Mouse (Mus musculus) lung, postnatal 0 days (tissue): ENCODE data around the gene Tango2. TPM values are rescaled to one million over a fixed set of nuclear protein-coding genes. Genes with fewer than 3 reads are reported as not detected.

Experiments
- ATAC-seq: fragments of 200-750 bp; cut with Nextera tagmentation; 2 replicates; pipeline ENCODE4 v1.8.0; 2017; ENCODE audit warnings: moderate library complexity
- DNase-seq: peaks from one replicate; pipeline ENCODE4 v3.0.0-alpha.2; 2016; ENCODE audit warnings: low spot score
- H3K27ac ChIP-seq: fragments of 300-500 bp; sonication (generic); 2 replicates; pipeline ENCODE4 v1.5.1; 2014; ENCODE audit warnings: antibody characterized with exemption, mild to moderate bottlenecking, low read length, mixed read lengths
- H3K27me3 ChIP-seq: fragments of 300-500 bp; sonication (generic); replicated peaks from 2 replicates; pipeline ENCODE4 v1.6.1; 2014; ENCODE audit warnings: low read length, mixed read lengths; ENCODE audit not compliant: insufficient read depth
- H3K36me3 ChIP-seq: fragments of 300-500 bp; sonication (generic); 2 replicates; pipeline ENCODE4 v1.6.1; 2014; ENCODE audit warnings: low read length, mixed read lengths; ENCODE audit not compliant: insufficient read depth
- H3K4me1 ChIP-seq: fragments of 300-500 bp; sonication (generic); 2 replicates; pipeline ENCODE4 v1.6.1; 2014; ENCODE audit warnings: antibody characterized with exemption, low read depth, low read length, mixed read lengths; ENCODE audit not compliant: insufficient read depth
- H3K4me2 ChIP-seq: fragments of 300-500 bp; sonication (generic); replicated peaks from 2 replicates; pipeline ENCODE4 v1.6.1; 2014; ENCODE audit warnings: low read depth, mild to moderate bottlenecking, low read length, moderate library complexity, mixed read lengths
- H3K4me3 ChIP-seq: fragments of 300-500 bp; sonication (generic); 2 replicates; pipeline ENCODE4 v1.5.1; 2014; ENCODE audit warnings: low read depth, low read length
- H3K9ac ChIP-seq: fragments of 300-500 bp; sonication (generic); replicated peaks from 2 replicates; pipeline ENCODE4 v1.6.1; 2014; ENCODE audit warnings: low read depth, mild to moderate bottlenecking
- H3K9me3 ChIP-seq: fragments of 300-500 bp; sonication (generic); 2 replicates; pipeline ENCODE4 v1.6.1; 2016; ENCODE audit warnings: low read length, mixed read lengths
- CTCF ChIP-seq: IDR thresholded peaks from 2 replicates; pipeline ENCODE4 v1.5.1; 2016; ENCODE audit warnings: antibody characterized with exemption, mild to moderate bottlenecking
- EP300 ChIP-seq: IDR thresholded peaks from 2 replicates; pipeline ENCODE4 v1.6.1; 2016; ENCODE audit warnings: antibody characterized with exemption, mild to moderate bottlenecking, control low read depth
- WGBS: fragments of 180-500 bp; shearing (Covaris S2); extraction: QIAGEN DNeasy Blood & Tissue Kit; methylation state at CpG from one replicate; pipeline ENCODE4 v1.1.7; 2014; 5-methylcytosine and 5-hydroxymethylcytosine counted together
- polyA plus RNA-seq: library from polyadenylated mRNA; unstranded; fragments of >200 nt; fragmentation: Nextera tagmentation; extraction: Ambion mirVana; gene quantifications from 2 replicates; pipeline ENCODE4 v1.2.1, GENCODE M21; 2015

The Tango2 gene
- polyA plus RNA-seq, result 23.7 and 25.2 TPM in 2 replicates

DNA sequence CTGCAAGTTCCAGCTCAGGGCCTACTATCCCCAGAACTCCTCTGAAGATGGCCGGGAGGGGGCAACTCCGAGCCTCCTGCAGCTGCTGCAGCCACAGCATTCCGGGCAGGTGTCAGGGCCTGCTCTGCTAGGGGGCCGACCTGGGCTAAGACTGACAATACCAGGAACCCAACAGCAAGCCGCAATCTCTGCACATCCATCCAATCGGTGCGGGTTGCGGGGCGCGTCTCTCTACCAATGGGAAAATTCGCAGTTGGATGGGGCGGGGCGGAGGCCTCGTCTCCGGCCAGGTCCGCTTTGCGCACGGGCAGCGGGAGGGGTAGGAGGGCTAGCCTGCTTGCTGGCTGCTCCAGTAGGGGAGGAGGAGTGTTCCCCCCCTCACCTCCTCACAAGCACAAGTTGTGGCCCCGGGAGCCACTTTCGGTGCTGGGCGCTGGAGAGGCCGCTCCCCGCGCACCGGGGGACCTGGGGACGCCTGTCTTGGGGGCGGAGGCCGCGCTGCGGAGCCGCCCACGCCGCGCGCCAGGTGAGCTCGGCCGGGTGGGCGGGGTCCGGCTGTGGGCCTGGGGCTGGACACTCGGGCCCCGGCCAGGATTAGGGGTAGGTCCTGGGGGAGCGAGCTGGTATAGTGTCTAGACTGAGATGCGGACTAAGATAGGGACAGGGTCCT, at the start of gene Tango2, which contains the start of gene Arvcf:
Gene Tango2 (minus strand): TSS at position 173 of the 670 bp plus-strand sequence.
Gene Arvcf (plus strand): TSS at position 252 of the 670 bp plus-strand sequence.
- H3K9ac ChIP-seq, result peak within 1 kb of the TSS; percentile 34
- ATAC-seq (peak; percentile 86), DNase-seq (peak; percentile 95)
- H3K4me1 ChIP-seq, result peaks cover 8% of the 10 kb centered on the region; the same call in 1 of the 2 replicates
- no peaks in the 10 kb centered on the region for H3K9me3 ChIP-seq
- no peaks in the 10 kb centered on the region for H3K36me3 ChIP-seq
- no peaks in the 10 kb centered on the region for H3K27me3 ChIP-seq
- H3K4me2 ChIP-seq, result peak within 1 kb of the TSS; percentile 99
- WGBS, result under 1% methylated on average over 43 of the region's 44 CpGs
- TF ChIP-seq CTCF (peak; percentile 61), EP300 (no peak)
- no peak within 1 kb of the TSS for H3K27ac ChIP-seq
- peak within 1 kb of the TSS; percentile 64 for H3K4me3 ChIP-seq

- Histone ChIP-seq H3K27me3 (no peaks in the 10 kb centered on the region), H3K4me3 (no peak overlapping the region), H3K27ac (peak overlapping the region; percentile 47; the same call in 1 of the 2 replicates), H3K9me3 (no peaks in the 10 kb centered on the region), H3K36me3 (no peaks in the 10 kb centered on the region), H3K4me1 (peaks cover 24% of the 10 kb centered on the region), H3K4me2 (no peak overlapping the region), H3K9ac (no peak overlapping the region)
- 95% methylated on average over 26 of the region's 27 CpGs for WGBS
- no peak for TF ChIP-seq CTCF
- no peak for TF ChIP-seq EP300
- DNase-seq (no peak), ATAC-seq (no peak)
Measured at GRCm38 (mm10) chr16:18396791-18397621, 49.1 kb upstream of the Tango2 start.

DNA sequence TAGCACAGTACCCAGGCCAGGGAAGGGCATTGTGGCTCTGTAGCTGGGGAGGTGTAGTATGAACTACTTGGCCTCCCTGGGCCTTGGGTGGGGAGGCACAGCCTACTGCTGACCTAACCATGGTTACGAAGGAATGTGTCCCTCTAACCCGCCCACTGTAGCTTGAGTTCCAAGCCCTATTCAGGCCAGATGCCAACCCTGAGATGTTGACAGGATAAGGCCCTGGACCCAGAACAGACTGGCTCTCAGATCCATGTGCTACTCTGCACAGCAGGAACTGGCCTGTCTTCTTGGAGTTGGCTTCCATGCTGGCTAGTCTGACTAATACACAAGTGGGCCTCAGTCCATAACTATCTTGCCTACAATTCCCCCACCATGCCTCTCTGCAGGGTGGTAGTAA, 48.3 kb upstream of the Tango2 start:
- no peaks in the 10 kb centered on the region for H3K9me3 ChIP-seq
- ATAC-seq (peak; percentile 68), DNase-seq (peak; percentile 82)
- WGBS, result 17% methylated on average over 2 of the region's 2 CpGs
- H3K36me3 ChIP-seq, result no peaks in the 10 kb centered on the region
- no peaks in the 10 kb centered on the region for H3K27me3 ChIP-seq
- no peak overlapping the region for H3K9ac ChIP-seq
- H3K4me3 ChIP-seq, result no peak overlapping the region
- no peak for TF ChIP-seq EP300
- no peak for TF ChIP-seq CTCF
- H3K4me2 ChIP-seq, result no peak overlapping the region
- H3K4me1 ChIP-seq, result peaks cover 24% of the 10 kb centered on the region
- H3K27ac ChIP-seq, result peak overlapping the region; percentile 47

GRCm38 (mm10) chr16:18395620-18396036, 47.7 kb upstream of the Tango2 start:
- peak; percentile 12; the same call in 1 of the 2 replicates for ATAC-seq
- WGBS, result 42% methylated on average over 6 of the region's 7 CpGs
- DNase-seq, result no peak
- H3K4me3 ChIP-seq, result no peak overlapping the region
- peaks cover 24% of the 10 kb centered on the region for H3K4me1 ChIP-seq
- H3K27ac ChIP-seq, result peak overlapping the region; percentile 47
- TF ChIP-seq CTCF (no peak), EP300 (no peak)
- no peaks in the 10 kb centered on the region for H3K27me3 ChIP-seq
- no peak overlapping the region for H3K9ac ChIP-seq
- H3K9me3 ChIP-seq, result no peaks in the 10 kb centered on the region
- H3K4me2 ChIP-seq, result no peak overlapping the region
- H3K36me3 ChIP-seq, result no peaks in the 10 kb centered on the region

DNA sequence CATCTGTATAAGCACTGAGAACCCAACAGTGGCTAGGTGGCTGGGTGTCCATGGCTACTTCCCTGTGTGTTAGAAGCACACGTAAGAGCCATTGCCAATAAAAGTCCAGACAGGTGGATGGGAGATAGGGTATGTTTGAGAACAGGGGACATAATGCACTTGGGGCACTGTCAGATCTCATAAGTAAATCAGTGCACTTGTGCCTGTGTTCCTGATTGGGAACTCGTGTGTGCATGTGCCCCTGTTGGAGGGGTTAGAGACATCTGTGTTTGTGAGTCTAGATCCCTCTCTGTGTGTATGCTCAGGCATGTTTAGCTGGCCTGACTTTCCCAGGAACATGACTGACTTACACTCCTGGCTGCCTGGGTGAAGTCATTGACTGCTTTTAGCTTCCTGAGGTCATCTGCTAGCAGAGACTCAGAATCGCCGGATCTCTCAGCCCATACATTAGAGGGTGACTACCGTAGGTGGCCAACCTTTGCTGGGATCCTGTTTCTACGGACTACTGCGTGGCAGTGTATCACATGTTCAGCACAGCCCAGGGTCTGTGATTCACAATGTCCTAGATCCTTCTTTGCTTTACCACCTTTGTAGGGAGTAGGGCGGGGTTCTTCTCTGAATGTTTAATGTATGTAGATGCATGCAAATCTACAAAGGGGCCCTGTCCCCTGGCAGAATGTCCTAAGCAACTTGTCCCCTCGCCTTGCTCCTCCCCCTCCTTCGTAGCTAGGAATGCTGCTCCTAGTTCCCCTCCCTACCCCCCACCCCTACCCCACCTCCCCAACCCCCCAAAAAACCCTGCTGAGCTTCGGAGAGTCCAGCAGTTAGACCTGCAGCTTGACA, 47.1 kb upstream of the Tango2 start:
- 23% methylated on average over 11 of the region's 11 CpGs for WGBS
- Histone ChIP-seq H3K27me3 (no peaks in the 10 kb centered on the region), H3K27ac (peak overlapping the region; percentile 57; the same call in 1 of the 2 replicates), H3K4me3 (no peak overlapping the region), H3K4me2 (no peak overlapping the region), H3K4me1 (peaks cover 24% of the 10 kb centered on the region), H3K9ac (no peak overlapping the region), H3K36me3 (no peaks in the 10 kb centered on the region), H3K9me3 (no peaks in the 10 kb centered on the region)
- TF ChIP-seq CTCF (no peak), EP300 (no peak)
- DNase-seq (peak; percentile 59), ATAC-seq (peak; percentile 15)
